Comparison of ENCODE assay signal across 31 mouse cellular contexts in the genomic region with DNA sequence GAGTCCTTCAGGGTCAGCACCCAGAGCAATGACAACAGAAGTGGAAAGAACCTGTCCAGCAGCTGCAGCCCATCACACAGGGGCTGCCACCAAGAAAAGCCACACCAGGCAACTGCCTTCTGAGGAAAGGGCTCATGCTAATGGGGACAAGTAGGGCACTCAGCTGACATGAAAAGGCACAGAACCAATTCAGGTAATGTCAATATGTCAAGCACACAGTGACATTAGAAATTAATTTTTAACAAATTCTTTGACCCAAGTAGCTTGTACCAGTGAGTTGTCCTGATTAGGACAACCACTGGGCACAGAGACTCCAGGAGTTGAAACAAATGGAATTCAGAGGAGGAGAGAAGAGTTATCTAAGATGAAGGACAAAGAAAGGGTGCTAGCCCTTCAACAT.
"Had no signal": no experiment of that assay in that cellular context is flagged by ENCODE, and none has a peak within 500 bp of the region (broad histone marks: within the 10 kb centered on the region; RNA-seq: fewer than 3 reads in every experiment).

No protein-coding gene starts in this region.

- H3K9me3 ChIP-seq: limb, embryonic 10.5 days; limb, embryonic 12.5 days; limb, embryonic 13.5 days; limb, embryonic 15.5 days; liver, embryonic 12.5 days; liver, embryonic 13.5 days; liver, embryonic 15.5 days; lung, embryonic 15.5 days; megakaryocyte, embryonic 14.5 days; midbrain, embryonic 10.5 days; midbrain, embryonic 12.5 days; midbrain, embryonic 13.5 days; midbrain, embryonic 15.5 days; neural tube, embryonic 12.5 days had no signal

- H3K4me3 ChIP-seq: left cerebral cortex, adult 2 months; limb, embryonic 10.5 days; limb, embryonic 12.5 days; limb, embryonic 13.5 days; limb, embryonic 15.5 days; liver, embryonic 12.5 days; liver, embryonic 13.5 days; liver, embryonic 15.5 days; lung, embryonic 15.5 days; megakaryocyte, embryonic 14.5 days; midbrain, embryonic 10.5 days; midbrain, embryonic 12.5 days; midbrain, embryonic 13.5 days; midbrain, embryonic 15.5 days; myocyte; neural tube, embryonic 12.5 days had no signal

- DNase-seq: left cerebral cortex, postnatal 4 days; liver; liver, embryonic 13.5 days; lung, adult 18-20 months; lung, adult 2 months; lung, embryonic 14.5 days; lung, postnatal 10 days; lung, postnatal 14 days; lung, postnatal 36 days; lung, postnatal 4 days; midbrain, embryonic 14.5 days had no signal

- ATAC-seq: liver, embryonic 12.5 days; midbrain, embryonic 13.5 days; midbrain, embryonic 15.5 days; midbrain, embryonic 16.5 days had no signal

- H3K4me1 ChIP-seq: limb, embryonic 15.5 days; liver, embryonic 12.5 days; liver, embryonic 13.5 days; liver, embryonic 15.5 days; megakaryocyte, embryonic 14.5 days; midbrain, embryonic 10.5 days; midbrain, embryonic 12.5 days; midbrain, embryonic 15.5 days; neural tube, embryonic 12.5 days had no signal

- H3K4me2 ChIP-seq: limb, embryonic 12.5 days; limb, embryonic 13.5 days; limb, embryonic 15.5 days; liver, embryonic 11.5 days; liver, embryonic 12.5 days; liver, embryonic 13.5 days; liver, embryonic 15.5 days; lung, embryonic 14.5 days; lung, embryonic 15.5 days; midbrain, embryonic 11.5 days; midbrain, embryonic 12.5 days; midbrain, embryonic 13.5 days; midbrain, embryonic 15.5 days; neural tube, embryonic 12.5 days had no signal

- H3K27ac ChIP-seq: left cerebral cortex, adult 2 months; limb, embryonic 10.5 days; limb, embryonic 12.5 days; limb, embryonic 13.5 days; limb, embryonic 15.5 days; liver, embryonic 12.5 days; liver, embryonic 13.5 days; liver, embryonic 14.5 days; liver, embryonic 15.5 days; lung, embryonic 15.5 days; macrophage; midbrain, embryonic 10.5 days; midbrain, embryonic 12.5 days; midbrain, embryonic 13.5 days; midbrain, embryonic 15.5 days; neural tube, embryonic 12.5 days had no signal

- H3K27me3 ChIP-seq: limb, embryonic 12.5 days; limb, embryonic 15.5 days; liver, embryonic 12.5 days; liver, embryonic 13.5 days; liver, embryonic 15.5 days; lung, embryonic 15.5 days; megakaryocyte, embryonic 14.5 days; midbrain, embryonic 12.5 days; midbrain, embryonic 13.5 days; midbrain, embryonic 15.5 days; neural tube, embryonic 12.5 days had no signal

- H3K36me3 ChIP-seq: limb, embryonic 10.5 days; limb, embryonic 12.5 days; limb, embryonic 13.5 days; limb, embryonic 15.5 days; liver, embryonic 12.5 days; liver, embryonic 13.5 days; liver, embryonic 15.5 days; lung, embryonic 15.5 days; midbrain, embryonic 10.5 days; midbrain, embryonic 12.5 days; midbrain, embryonic 13.5 days; midbrain, embryonic 15.5 days; neural tube, embryonic 12.5 days had no signal

- H3K9ac ChIP-seq: limb, embryonic 12.5 days; limb, embryonic 13.5 days; limb, embryonic 15.5 days; liver, embryonic 12.5 days; liver, embryonic 13.5 days; liver, embryonic 14.5 days; liver, embryonic 15.5 days; lung, embryonic 14.5 days; lung, embryonic 15.5 days; midbrain, embryonic 12.5 days; midbrain, embryonic 13.5 days; midbrain, embryonic 15.5 days; neural tube, embryonic 12.5 days had no signal
